8 mouse cellular contexts compared by ENCODE assay signal in genomic region chr1:132390691-132391579, GRCm38 (mm10). TPM values are rescaled to one million over a fixed set of nuclear protein-coding genes. Genes with fewer than 3 reads are reported as not detected.
DNase-seq lines count a peak whose midpoint lies in the region; ATAC-seq and TF ChIP-seq lines count a peak whose summit lies in the region.

TSS of gene Tmcc2 (minus strand) at chr1:132391281.

- H3K9ac ChIP-seq in intestine, embryonic 16.5 days (ENCODE audit: low read depth, low read length): peak within 1 kb of the TSS; percentile 85
- peak within 1 kb of the TSS; percentile 89 for H3K9ac ChIP-seq in liver, embryonic 16.5 days (ENCODE audit: low read depth, low read length)

- peak within 1 kb of the TSS; percentile 88 for H3K4me2 ChIP-seq in intestine, embryonic 16.5 days (ENCODE audit: low read depth, low read length)
- peak within 1 kb of the TSS; percentile 97 for H3K4me2 ChIP-seq in liver, embryonic 16.5 days (ENCODE audit: low read depth, low read length)

- ATAC-seq in frontal cortex, adult (ENCODE audit: low TSS enrichment): 0 out of 2 replicates have a peak, but pooled peaks have one; percentile 5
- peak; percentile 12; the same call in 1 of the 2 replicates for ATAC-seq in intestine, embryonic 16.5 days
- no peak for ATAC-seq in liver, embryonic 16.5 days (ENCODE audit: low read depth)

- H3K27me3 ChIP-seq in intestine, embryonic 16.5 days (replicated peaks; ENCODE audit: control insufficient read depth, insufficient read depth, low read length): 0 out of 2 replicates have a peak, but pooled peaks cover 2% of the 10 kb centered on the region
- H3K27me3 ChIP-seq in liver, embryonic 16.5 days (ENCODE audit: control insufficient read depth, insufficient read depth, low read depth, low read length): peaks cover 12% of the 10 kb centered on the region

- under 1% methylated on average over 47 of the region's 50 CpGs for WGBS in intestine, embryonic 16.5 days
- WGBS in liver, embryonic 16.5 days (ENCODE audit: insufficient replicate concordance): under 1% methylated on average over 50 of the region's 50 CpGs

- H3K27ac ChIP-seq in cortical plate, adult 2 months (ENCODE audit: insufficient read depth, low read length): peak within 1 kb of the TSS; percentile 91
- H3K27ac ChIP-seq in intestine, embryonic 16.5 days (ENCODE audit: low read length): peak within 1 kb of the TSS; percentile 72
- H3K27ac ChIP-seq in liver, embryonic 16.5 days (ENCODE audit: low read length): peak within 1 kb of the TSS; percentile 95

- DNase-seq in frontal cortex, postnatal 25 days (ENCODE audit: low spot score in 2 of 2): no peak
- DNase-seq in MEL-GATA-1-ER (ENCODE audit: extremely low read depth, low read depth): peak; percentile 34
- DNase-seq in gastrocnemius, postnatal 4 days (ENCODE audit: low spot score in 2 of 2): no peak
- peak; percentile 61 for DNase-seq in retina, postnatal 1 day

- H3K4me3 ChIP-seq in cortical plate, adult 2 months (ENCODE audit: insufficient read depth, low read length): peak within 1 kb of the TSS; percentile 53
- H3K4me3 ChIP-seq in intestine, embryonic 16.5 days (ENCODE audit: low read length): peak within 1 kb of the TSS; percentile 74
- peak within 1 kb of the TSS; percentile 78 for H3K4me3 ChIP-seq in liver, embryonic 16.5 days (ENCODE audit: low read depth, low read length)

- TF ChIP-seq POLR2A in cortical plate, adult 2 months (IDR thresholded peaks at IDR 0.05; ENCODE audit: extremely low read depth, insufficient read depth, low read length): no peak

- no peaks in the 10 kb centered on the region for H3K36me3 ChIP-seq in intestine, embryonic 16.5 days (ENCODE audit: control insufficient read depth, insufficient read depth, low read length)
- H3K36me3 ChIP-seq in liver, embryonic 16.5 days (ENCODE audit: control insufficient read depth, insufficient read depth): no peaks in the 10 kb centered on the region

- no peaks in the 10 kb centered on the region for H3K9me3 ChIP-seq in intestine, embryonic 16.5 days (ENCODE audit: control insufficient read depth, low read length)
- no peaks in the 10 kb centered on the region for H3K9me3 ChIP-seq in liver, embryonic 16.5 days (replicated peaks; ENCODE audit: control insufficient read depth, low read length)

- no peak for TF ChIP-seq CTCF in cortical plate, adult 2 months (IDR thresholded peaks at IDR 0.05; ENCODE audit: extremely low read depth, insufficient read depth, low read length)

- H3K4me1 ChIP-seq in cortical plate, adult 2 months (ENCODE audit: control insufficient read depth, insufficient read depth, low read length): peaks cover 13% of the 10 kb centered on the region
- peaks cover 27% of the 10 kb centered on the region for H3K4me1 ChIP-seq in intestine, embryonic 16.5 days (ENCODE audit: control insufficient read depth, insufficient read depth, low read length)
- peaks cover 27% of the 10 kb centered on the region for H3K4me1 ChIP-seq in liver, embryonic 16.5 days (ENCODE audit: control insufficient read depth, low read depth, low read length)

RNA-seq across cellular contexts. Expression of gene Tmcc2, which starts in this region (rescaled TPM):
- polyA plus RNA-seq in cortical plate, adult 2 months (2012; rRNA removed): 124 and 135 TPM in 2 replicates
- 10 to 100 TPM; 27.0 to 29.6 TPM for total RNA-seq in gastrocnemius, postnatal 4 days (2021)
- polyA plus RNA-seq in intestine, embryonic 16.5 days (2015; fragmentation: Nextera tagmentation; extraction: Ambion mirVana): 9.4 and 12.2 TPM in 2 replicates
- 631 and 674 TPM in 2 replicates for polyA plus RNA-seq in liver, embryonic 16.5 days (2015; fragmentation: Nextera tagmentation; extraction: Ambion mirVana)

Comparison
In these comparisons a context has a peak if more than half of its experiments do, and no peak if none do; other contexts are left out.
1. DNase-seq: peak in MEL-GATA-1-ER (single experiment) and retina, postnatal 1 day (single experiment); none in frontal cortex, postnatal 25 days (0 of 2) and gastrocnemius, postnatal 4 days (0 of 2).
2. Peak in every context shown above with its lines, with median percentiles within 50 percentile points of each other: H3K27ac ChIP-seq and H3K4me3 ChIP-seq.